Mouse (Mus musculus) intestine, embryonic 15.5 days (tissue): ENCODE data around the gene Proser1. TPM values are rescaled to one million over a fixed set of nuclear protein-coding genes. Genes with fewer than 3 reads are reported as not detected.

Source experiments
- ATAC-seq: fragments of 200-750 bp; cut with Nextera tagmentation; 2 replicates; pipeline ENCODE4 v1.8.0; 2017; ENCODE audit warnings: moderate TSS enrichment, moderate library complexity
- H3K27ac ChIP-seq: fragments of 300-500 bp; sonication (generic); 2 replicates; pipeline ENCODE4 v1.5.1; 2015; ENCODE audit warnings: mild to moderate bottlenecking, inconsistent platforms
- H3K27me3 ChIP-seq: fragments of 300-500 bp; sonication (generic); replicated peaks from 2 replicates; pipeline ENCODE4 v1.6.1; 2015; ENCODE audit warnings: inconsistent platforms
- H3K36me3 ChIP-seq: fragments of 300-500 bp; sonication (generic); 2 replicates; pipeline ENCODE4 v1.6.1; 2015; ENCODE audit warnings: inconsistent platforms
- H3K4me1 ChIP-seq: fragments of 300-500 bp; sonication (generic); replicated peaks from 2 replicates; pipeline ENCODE4 v1.6.1; 2015; ENCODE audit warnings: inconsistent platforms
- H3K4me2 ChIP-seq: fragments of 300-500 bp; sonication (generic); replicated peaks from 2 replicates; pipeline ENCODE4 v1.6.1; 2015; ENCODE audit warnings: mild to moderate bottlenecking, inconsistent platforms
- H3K4me3 ChIP-seq: fragments of 300-500 bp; sonication (generic); replicated peaks from 2 replicates; pipeline ENCODE4 v1.5.1; 2015; ENCODE audit warnings: inconsistent platforms
- H3K9ac ChIP-seq: fragments of 300-500 bp; sonication (generic); 2 replicates; pipeline ENCODE4 v1.6.1; 2015; ENCODE audit warnings: inconsistent platforms
- H3K9me3 ChIP-seq: fragments of 300-500 bp; sonication (generic); 2 replicates; pipeline ENCODE4 v1.6.1; 2016; ENCODE audit warnings: inconsistent platforms
- WGBS: fragments of 180-500 bp; shearing (Covaris S2); methylation state at CpG from one replicate; pipeline ENCODE4 v1.1.7; 2015; 5-methylcytosine and 5-hydroxymethylcytosine counted together
- polyA plus RNA-seq: library from polyadenylated mRNA; unstranded; fragments of >200 nt; fragmentation: Nextera tagmentation; extraction: Ambion mirVana; gene quantifications from 2 replicates; pipeline ENCODE4 v1.2.1, GENCODE M21; 2015

The Proser1 gene
- 14.2 and 15.0 TPM in 2 replicates for polyA plus RNA-seq

DNA sequence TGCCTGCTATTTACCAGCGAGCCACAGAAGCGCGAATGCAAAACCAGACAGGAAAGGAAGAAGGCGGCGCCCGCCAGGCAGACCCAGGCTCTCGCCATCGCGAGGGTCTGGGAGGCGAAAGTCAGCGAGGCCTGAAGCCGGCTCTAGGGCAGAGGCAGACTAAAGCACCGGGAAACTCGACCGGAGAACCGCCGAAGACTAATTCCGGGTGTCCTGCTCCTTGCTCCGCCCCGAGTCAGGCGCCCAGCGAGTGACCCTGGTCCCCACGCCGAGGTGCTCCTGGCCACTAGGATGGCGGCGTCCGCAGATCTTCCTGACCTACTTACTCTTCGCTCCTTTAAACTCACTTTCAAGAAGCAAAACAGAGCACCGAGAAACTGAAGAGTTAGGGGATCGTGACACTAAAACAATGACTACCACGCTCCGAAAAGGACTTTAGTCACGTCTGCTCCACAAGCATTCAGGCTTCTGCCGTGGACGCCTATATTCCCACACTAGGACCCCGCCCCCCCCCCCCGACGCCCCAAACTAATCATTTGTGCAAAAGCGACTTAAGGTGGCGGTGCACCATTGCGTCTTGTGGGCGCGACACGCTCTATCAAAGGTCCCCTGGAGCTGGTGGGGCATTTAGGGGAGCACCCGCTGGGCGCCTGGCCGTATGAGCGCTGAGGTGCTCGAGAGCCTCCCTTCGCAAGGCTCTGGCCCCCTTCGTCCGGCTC lies at the start of gene Proser1, which contains the start of gene Nhlrc3:
Gene Proser1 (plus strand): TSS at position 621 of the 719 bp plus-strand sequence.
Gene Nhlrc3 (minus strand): TSS at position 287 of the 719 bp plus-strand sequence.
- peaks cover 3% of the 10 kb centered on the region for H3K36me3 ChIP-seq
- H3K4me2 ChIP-seq: peak within 1 kb of the TSS; percentile 62
- no peaks in the 10 kb centered on the region for H3K9me3 ChIP-seq
- WGBS: under 1% methylated on average over 51 of the region's 52 CpGs
- H3K27ac ChIP-seq: peak within 1 kb of the TSS; percentile 81
- H3K4me1 ChIP-seq: peaks cover 16% of the 10 kb centered on the region
- no peaks in the 10 kb centered on the region for H3K27me3 ChIP-seq
- H3K9ac ChIP-seq: peak within 1 kb of the TSS; percentile 89
- peak within 1 kb of the TSS; percentile 96 for H3K4me3 ChIP-seq
- ATAC-seq: peak; percentile 98

DNA sequence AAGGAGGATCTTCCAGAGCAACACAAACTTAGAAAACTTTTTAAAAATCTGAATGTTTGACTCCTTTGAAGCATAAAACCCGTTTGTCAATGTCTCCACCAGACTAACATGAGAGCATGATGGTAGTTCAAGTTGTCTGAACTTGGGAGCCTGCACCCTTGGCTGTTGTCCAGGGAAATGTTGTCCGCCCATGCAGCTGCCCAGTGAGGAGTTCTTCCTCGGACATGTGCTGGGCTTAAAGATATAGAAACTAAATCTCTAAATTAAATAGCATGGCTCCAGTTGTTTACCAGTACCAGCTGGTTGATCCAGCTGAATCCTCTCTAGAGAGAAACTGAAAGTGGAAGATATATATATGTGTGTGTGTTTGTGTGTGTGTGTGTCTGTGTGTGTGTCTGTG lies 49.5 kb upstream of the Proser1 start:
- 41% methylated on average over 3 of the region's 3 CpGs for WGBS
- ATAC-seq: peak; percentile 41; the same call in 1 of the 2 replicates

DNA sequence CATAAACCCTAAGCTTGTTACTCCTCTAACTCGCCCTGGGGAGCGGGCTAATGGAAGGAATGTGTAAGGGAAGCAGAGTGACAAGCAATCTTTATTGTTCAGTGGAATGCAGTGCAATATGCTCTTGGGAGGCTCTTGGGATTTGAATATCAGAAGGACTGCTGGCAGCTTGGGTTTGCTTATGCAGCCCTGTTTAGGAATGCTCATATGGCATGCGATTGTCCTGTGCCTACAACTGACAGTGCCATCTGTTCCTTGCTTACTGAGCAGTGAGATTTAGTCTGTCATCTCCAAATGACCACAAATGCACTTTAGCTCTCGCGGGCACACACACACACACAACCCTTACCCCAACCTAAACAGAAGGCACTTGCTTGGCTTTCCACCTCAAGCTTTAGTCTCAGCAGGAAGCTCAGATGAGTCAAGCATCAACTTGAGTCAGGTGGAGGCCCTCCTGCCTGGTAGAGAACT lies 47.4 kb upstream of the Proser1 start:
- no peaks in the 10 kb centered on the region for H3K9me3 ChIP-seq
- no peaks in the 10 kb centered on the region; the same call in 1 of the 2 replicates for H3K4me1 ChIP-seq
- 45% methylated on average over 5 of the region's 5 CpGs for WGBS

More for the DNA sequence above, 49.5 kb upstream of the Proser1 start:
- Histone ChIP-seq H3K27me3 (no peaks in the 10 kb centered on the region), H3K9ac (no peak overlapping the region), H3K4me1 (no peaks in the 10 kb centered on the region; the same call in 1 of the 2 replicates), H3K4me3 (no peak overlapping the region), H3K9me3 (no peaks in the 10 kb centered on the region), H3K4me2 (no peak overlapping the region), H3K36me3 (no peaks in the 10 kb centered on the region), H3K27ac (no peak overlapping the region)

DNA sequence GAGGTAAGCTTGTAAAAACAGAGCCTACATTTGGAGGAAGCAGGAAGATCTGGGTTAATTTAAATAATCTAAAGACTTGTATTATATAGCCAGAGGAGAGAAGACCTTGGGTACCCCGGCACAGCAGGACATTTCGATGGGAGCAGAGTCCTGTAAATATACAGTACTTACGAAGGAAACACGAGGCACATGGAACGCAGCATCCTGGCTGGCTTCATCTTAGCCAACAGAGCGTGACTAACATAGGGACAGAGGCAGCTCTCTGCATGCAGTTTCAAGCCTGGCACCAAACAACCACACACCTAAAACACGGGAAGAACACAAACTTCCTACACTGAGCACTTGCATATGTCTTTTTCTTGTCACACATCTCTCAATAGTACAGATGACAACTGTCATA lies 45.8 kb upstream of the Proser1 start:
- no peak for ATAC-seq
- no peak overlapping the region for H3K9ac ChIP-seq
- WGBS: 76% methylated on average over 7 of the region's 7 CpGs

More for the DNA sequence above, 47.4 kb upstream of the Proser1 start:
- no peak overlapping the region for H3K9ac ChIP-seq
- H3K4me3 ChIP-seq: no peak overlapping the region
- no peak overlapping the region for H3K27ac ChIP-seq
- ATAC-seq: no peak
- H3K27me3 ChIP-seq: no peaks in the 10 kb centered on the region
- no peak overlapping the region for H3K4me2 ChIP-seq
- H3K36me3 ChIP-seq: no peaks in the 10 kb centered on the region

DNA sequence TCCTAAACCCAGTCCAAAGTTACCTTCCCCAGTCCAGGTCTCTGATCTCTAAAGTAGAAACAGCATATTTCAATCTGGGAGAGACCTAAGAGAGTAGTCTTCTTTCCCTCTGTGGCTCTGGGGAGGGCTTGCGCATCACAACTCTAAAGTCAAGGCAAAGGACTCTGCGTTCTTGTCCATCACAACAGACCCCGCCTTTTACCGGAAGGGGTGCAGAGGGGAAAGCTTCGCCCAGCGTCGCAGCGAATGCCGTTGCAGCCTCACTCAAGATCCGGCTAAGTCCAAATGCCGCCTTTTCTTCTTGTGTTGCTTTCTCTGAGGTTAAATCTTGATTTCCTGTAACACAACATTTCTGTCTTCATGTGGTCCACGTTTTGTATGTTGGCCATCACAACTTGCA lies 41.8 kb upstream of the Proser1 start:
- no peaks in the 10 kb centered on the region for H3K36me3 ChIP-seq
- 91% methylated on average over 12 of the region's 12 CpGs for WGBS
- H3K4me2 ChIP-seq: no peak overlapping the region
- H3K4me1 ChIP-seq: no peaks in the 10 kb centered on the region
- H3K27ac ChIP-seq: no peak overlapping the region
- no peak overlapping the region for H3K4me3 ChIP-seq
- no peak overlapping the region for H3K9ac ChIP-seq
- no peaks in the 10 kb centered on the region for H3K9me3 ChIP-seq
- H3K27me3 ChIP-seq: no peaks in the 10 kb centered on the region
- ATAC-seq: no peak

More for the DNA sequence above, 45.8 kb upstream of the Proser1 start:
- Histone ChIP-seq H3K4me1 (no peaks in the 10 kb centered on the region; the same call in 1 of the 2 replicates), H3K9me3 (no peaks in the 10 kb centered on the region), H3K36me3 (no peaks in the 10 kb centered on the region), H3K27ac (no peak overlapping the region), H3K4me3 (no peak overlapping the region), H3K27me3 (no peaks in the 10 kb centered on the region), H3K4me2 (no peak overlapping the region)

DNA sequence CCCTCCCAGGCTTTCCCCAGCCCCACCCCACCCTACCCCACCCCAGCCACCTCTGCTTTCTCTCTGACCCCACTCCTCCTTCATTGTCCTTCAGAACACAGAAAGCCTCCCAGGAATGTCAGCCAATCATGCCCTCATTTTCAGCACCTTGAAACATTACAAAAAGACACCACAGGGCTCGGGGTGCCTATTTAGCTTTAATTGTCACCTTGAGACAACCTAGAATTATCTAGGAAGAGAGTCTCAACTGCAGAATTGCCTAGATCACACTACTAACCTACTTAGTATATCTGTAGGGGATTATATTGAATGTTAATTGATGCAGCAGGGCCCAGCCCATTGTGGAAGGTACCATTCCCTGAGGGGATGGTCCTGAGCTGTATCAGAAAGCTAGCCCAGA lies 40.8 kb upstream of the Proser1 start:
- no peak overlapping the region for H3K4me3 ChIP-seq
- no peaks in the 10 kb centered on the region for H3K9me3 ChIP-seq
- H3K4me1 ChIP-seq: no peaks in the 10 kb centered on the region
- no peaks in the 10 kb centered on the region for H3K36me3 ChIP-seq
- H3K27me3 ChIP-seq: no peaks in the 10 kb centered on the region
- H3K9ac ChIP-seq: no peak overlapping the region
- 78% methylated on average over 1 of the region's 1 CpGs for WGBS
- no peak overlapping the region for H3K4me2 ChIP-seq
- H3K27ac ChIP-seq: no peak overlapping the region
- no peak for ATAC-seq

DNA sequence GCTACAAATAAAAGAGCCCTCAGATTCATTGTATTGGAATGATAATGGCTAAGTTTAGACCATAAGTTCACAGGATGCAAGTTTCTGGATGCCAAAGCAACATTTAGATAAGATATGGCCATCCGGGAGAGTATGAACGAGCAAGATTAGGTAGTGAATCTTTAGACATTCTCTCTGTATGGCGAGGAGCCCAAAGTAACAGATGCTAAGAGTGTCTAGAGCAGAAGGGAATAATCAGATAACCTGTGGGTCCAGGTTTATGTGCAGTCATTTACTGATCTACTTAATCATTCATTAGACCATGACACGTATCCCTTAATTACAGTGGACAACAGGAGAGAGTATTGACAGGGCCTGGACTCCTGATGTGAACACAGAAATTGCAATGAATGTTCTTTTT lies 39.9 kb upstream of the Proser1 start:
- no peaks in the 10 kb centered on the region for H3K36me3 ChIP-seq
- ATAC-seq: no peak
- 81% methylated on average over 4 of the region's 4 CpGs for WGBS

DNA sequence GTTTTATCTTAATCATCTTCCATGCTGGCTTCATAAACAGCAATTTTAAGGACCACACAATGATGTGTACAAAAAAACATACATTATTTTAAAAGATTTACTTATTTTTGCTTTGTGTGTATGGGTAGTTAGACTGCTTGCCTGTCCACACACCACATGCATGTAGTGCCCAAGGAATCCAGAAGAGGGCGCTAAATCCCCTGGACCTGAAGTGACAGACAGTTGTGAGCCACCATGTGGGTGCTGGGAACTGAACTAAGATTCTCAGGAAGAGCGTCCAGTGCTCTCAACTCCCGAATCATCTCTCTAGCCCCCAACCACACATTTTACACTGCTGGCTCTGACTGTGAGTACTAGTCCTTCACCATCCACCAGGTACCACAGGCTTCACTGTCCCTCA lies 28.9 kb upstream of the Proser1 start:
- 70% methylated on average over 3 of the region's 3 CpGs for WGBS
- H3K4me2 ChIP-seq: no peak overlapping the region
- no peak overlapping the region for H3K27ac ChIP-seq
- H3K4me1 ChIP-seq: no peaks in the 10 kb centered on the region
- no peaks in the 10 kb centered on the region for H3K27me3 ChIP-seq
- H3K4me3 ChIP-seq: no peak overlapping the region
- H3K36me3 ChIP-seq: no peaks in the 10 kb centered on the region
- no peak for ATAC-seq
- H3K9me3 ChIP-seq: no peaks in the 10 kb centered on the region
- no peak overlapping the region for H3K9ac ChIP-seq

More for the DNA sequence above, 39.9 kb upstream of the Proser1 start:
- no peak overlapping the region for H3K27ac ChIP-seq
- no peak overlapping the region for H3K4me3 ChIP-seq
- H3K9me3 ChIP-seq: no peaks in the 10 kb centered on the region
- H3K9ac ChIP-seq: no peak overlapping the region
- H3K27me3 ChIP-seq: no peaks in the 10 kb centered on the region
- no peak overlapping the region for H3K4me2 ChIP-seq
- H3K4me1 ChIP-seq: no peaks in the 10 kb centered on the region

DNA sequence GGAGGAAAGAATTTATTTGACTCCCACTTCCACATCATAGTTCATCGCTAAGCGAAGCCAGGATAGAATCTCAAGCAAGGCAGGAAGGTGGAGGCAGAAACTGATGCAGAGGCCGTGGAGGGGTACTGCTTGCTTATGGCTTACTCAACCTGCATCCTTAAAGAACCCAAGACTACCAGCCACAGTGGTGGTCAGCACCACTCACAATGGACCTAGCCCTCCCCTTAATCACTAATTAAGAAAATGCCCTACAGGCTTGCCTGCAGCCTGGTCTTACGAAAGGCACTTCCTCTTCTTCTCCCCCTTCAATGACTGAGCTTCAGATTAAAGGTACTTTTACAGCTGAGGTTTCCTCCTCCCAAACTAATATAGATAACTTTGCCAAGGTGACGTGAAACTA lies 26.9 kb upstream of the Proser1 start:
- Histone ChIP-seq H3K27ac (no peak overlapping the region), H3K4me3 (no peak overlapping the region), H3K36me3 (no peaks in the 10 kb centered on the region), H3K27me3 (no peaks in the 10 kb centered on the region), H3K4me2 (no peak overlapping the region), H3K9me3 (no peaks in the 10 kb centered on the region), H3K4me1 (no peaks in the 10 kb centered on the region), H3K9ac (no peak overlapping the region)
- no peak for ATAC-seq
- WGBS: 71% methylated on average over 5 of the region's 5 CpGs

DNA sequence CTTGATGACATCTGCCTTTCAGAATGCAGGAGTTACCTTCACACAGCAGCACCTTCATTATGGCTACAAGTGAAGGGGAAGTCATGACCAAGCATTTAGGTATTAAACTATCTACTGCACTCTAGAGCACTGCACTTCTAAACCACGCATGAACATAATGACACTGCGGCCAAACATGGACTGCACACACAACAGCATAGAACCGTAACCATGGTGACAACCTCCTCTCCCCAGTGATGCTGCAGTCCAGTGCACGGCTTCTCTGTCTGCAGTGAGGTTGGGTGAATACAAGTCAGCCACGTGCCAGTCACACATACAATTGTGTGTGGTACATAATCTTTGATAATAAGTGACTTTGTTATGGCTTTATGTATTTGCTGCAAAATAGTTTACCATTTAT lies 17.9 kb upstream of the Proser1 start:
- WGBS: 84% methylated on average over 5 of the region's 5 CpGs
- H3K4me2 ChIP-seq: no peak overlapping the region

DNA sequence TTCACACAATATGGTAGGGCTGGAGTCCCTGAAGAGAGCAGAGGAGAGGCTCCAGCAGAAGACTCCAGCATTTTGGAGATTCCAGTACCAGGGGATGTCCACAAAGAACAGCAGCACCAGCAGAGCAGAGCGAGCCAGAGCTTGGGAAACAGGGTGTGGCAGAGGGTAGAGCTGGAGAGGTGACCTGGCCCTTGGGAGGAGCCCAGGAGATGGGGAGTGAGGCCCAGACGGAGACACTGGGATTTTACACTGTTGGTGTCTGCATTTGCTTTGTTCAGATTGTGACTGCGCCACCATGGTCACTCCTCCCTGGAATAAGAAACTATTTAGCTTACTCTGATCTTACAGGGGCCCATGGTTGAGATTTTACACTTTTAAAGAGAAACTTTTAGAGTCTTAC lies 16.7 kb upstream of the Proser1 start:
- WGBS: 82% methylated on average over 3 of the region's 3 CpGs

More for the DNA sequence above, 17.9 kb upstream of the Proser1 start:
- Histone ChIP-seq H3K36me3 (peaks cover 4% of the 10 kb centered on the region; the same call in 1 of the 2 replicates), H3K4me1 (no peaks in the 10 kb centered on the region), H3K27me3 (no peaks in the 10 kb centered on the region), H3K9me3 (no peaks in the 10 kb centered on the region), H3K4me3 (no peak overlapping the region), H3K9ac (no peak overlapping the region), H3K27ac (no peak overlapping the region)
- no peak for ATAC-seq

DNA sequence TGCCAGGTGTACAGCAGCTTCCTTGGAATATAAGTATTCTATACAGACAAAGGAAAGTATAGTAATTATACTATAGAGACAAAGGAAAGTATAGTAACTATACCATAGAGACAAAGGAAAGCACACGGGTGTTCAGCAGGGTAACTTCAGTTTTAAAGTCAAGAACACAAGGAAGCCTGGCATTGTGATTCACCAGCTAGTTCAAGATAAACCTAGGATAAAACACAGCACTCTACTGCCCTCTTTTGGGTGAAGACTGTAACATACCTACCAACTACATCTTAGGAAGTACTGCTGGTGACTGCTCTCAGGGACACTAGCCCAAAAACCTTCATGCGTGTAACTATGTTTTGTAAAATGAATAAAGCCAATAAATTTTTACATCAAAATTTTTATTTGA lies 15.3 kb upstream of the Proser1 start:
- 25% methylated on average over 2 of the region's 2 CpGs for WGBS
- no peaks in the 10 kb centered on the region for H3K4me1 ChIP-seq
- H3K4me2 ChIP-seq: no peak overlapping the region
- H3K4me3 ChIP-seq: no peak overlapping the region
- peaks cover 21% of the 10 kb centered on the region for H3K36me3 ChIP-seq
- H3K9me3 ChIP-seq: no peaks in the 10 kb centered on the region
- H3K27ac ChIP-seq: no peak overlapping the region
- H3K9ac ChIP-seq: no peak overlapping the region
- no peaks in the 10 kb centered on the region for H3K27me3 ChIP-seq
- peak; percentile 55; the same call in 1 of the 2 replicates for ATAC-seq

More for the DNA sequence above, 16.7 kb upstream of the Proser1 start:
- H3K9ac ChIP-seq: no peak overlapping the region
- H3K27ac ChIP-seq: no peak overlapping the region
- H3K4me3 ChIP-seq: no peak overlapping the region
- H3K36me3 ChIP-seq: peaks cover 10% of the 10 kb centered on the region
- no peak overlapping the region for H3K4me2 ChIP-seq
- no peaks in the 10 kb centered on the region for H3K4me1 ChIP-seq
- no peak for ATAC-seq
- no peaks in the 10 kb centered on the region for H3K9me3 ChIP-seq
- H3K27me3 ChIP-seq: no peaks in the 10 kb centered on the region

DNA sequence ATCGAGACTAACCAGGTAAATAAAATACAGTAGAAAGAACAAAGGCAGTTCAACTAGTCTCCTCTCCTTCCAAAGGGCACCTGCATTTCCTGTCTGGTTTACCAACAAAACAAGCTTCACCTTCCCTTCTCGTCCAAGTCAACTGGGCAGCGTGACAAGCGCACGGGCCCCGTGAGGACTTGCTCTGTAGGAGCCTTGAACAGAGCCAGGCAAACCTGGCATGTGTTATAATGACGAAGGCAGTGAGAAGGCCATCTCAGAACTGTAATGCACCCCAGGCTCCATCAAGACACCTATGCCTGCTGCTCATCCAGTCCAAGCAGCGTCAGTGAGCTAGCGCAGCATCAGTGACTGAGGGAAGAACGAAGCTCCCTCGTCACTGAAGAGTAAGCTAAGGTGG lies 12.8 kb upstream of the Proser1 start:
- no peak overlapping the region for H3K27ac ChIP-seq
- no peaks in the 10 kb centered on the region for H3K27me3 ChIP-seq
- H3K36me3 ChIP-seq: peaks cover 21% of the 10 kb centered on the region
- no peak overlapping the region for H3K9ac ChIP-seq
- H3K9me3 ChIP-seq: no peaks in the 10 kb centered on the region
- 0 out of 2 replicates have a peak, but pooled peaks cover 2% of the 10 kb centered on the region for H3K4me1 ChIP-seq
- H3K4me2 ChIP-seq: no peak overlapping the region
- WGBS: 92% methylated on average over 11 of the region's 11 CpGs
- H3K4me3 ChIP-seq: no peak overlapping the region
- no peak for ATAC-seq
